Mouse (Mus musculus) E14TG2a.4 (cell line): ENCODE data around the gene Msrb3.
A peak's percentile ranks its signal among the peaks of the same experiment; 100 is the strongest.

Experiments
- H3K27me3 ChIP-seq: 2 replicates; pipeline ENCODE4 v1.6.1; 2014; ENCODE audit warnings: low read length, control low read depth; ENCODE audit not compliant: insufficient read depth
- H3K36me3 ChIP-seq: 2 replicates; pipeline ENCODE4 v1.6.1; 2014; ENCODE audit warnings: low read length, control low read depth; ENCODE audit not compliant: insufficient read depth
- H3K4me1 ChIP-seq: replicated peaks from 2 replicates; pipeline ENCODE4 v1.6.1; 2014; ENCODE audit warnings: low read depth, low read length, control low read depth
- H3K4me3 ChIP-seq: replicated peaks from 2 replicates; pipeline ENCODE4 v1.5.1; 2014; ENCODE audit warnings: mild to moderate bottlenecking, low read length
- H3K9me3 ChIP-seq: 2 replicates; pipeline ENCODE4 v1.6.1; 2014; ENCODE audit warnings: low read length, control low read depth
- CTCF ChIP-seq: conservative IDR thresholded peaks from 2 replicates; pipeline ENCODE4 v1.5.1; 2014; ENCODE audit warnings: low read length
- NANOG ChIP-seq: IDR thresholded peaks from 2 replicates; pipeline ENCODE4 v1.6.1; 2014; ENCODE audit warnings: borderline replicate concordance, low read length, mixed read lengths
- POU5F1 ChIP-seq: IDR thresholded peaks from 2 replicates; pipeline ENCODE4 v1.6.1; 2014; ENCODE audit warnings: low read length, borderline replicate concordance

The Msrb3 gene

DNA sequence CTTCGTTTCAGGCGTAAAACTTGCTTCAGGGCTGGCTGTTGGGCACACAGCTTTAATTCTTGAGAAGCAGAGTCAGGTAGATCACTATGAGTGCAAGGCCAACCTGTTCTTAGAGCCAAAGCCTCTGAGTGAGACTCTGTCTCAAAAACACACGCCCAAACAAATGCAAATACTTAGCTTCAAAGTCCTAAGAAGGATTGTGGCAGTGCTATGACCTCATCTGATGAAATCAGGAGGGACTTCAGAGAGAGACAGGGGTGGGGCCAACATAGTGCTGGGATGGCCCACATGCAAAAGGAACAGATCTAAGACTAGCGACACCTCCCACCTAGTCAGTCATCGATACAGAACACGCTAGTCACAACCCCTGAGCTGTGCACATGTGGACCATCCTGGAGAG, 150.7 kb downstream of the Msrb3 start:
- no peak for TF ChIP-seq POU5F1
- TF ChIP-seq CTCF = no peak
- TF ChIP-seq NANOG = no peak

DNA sequence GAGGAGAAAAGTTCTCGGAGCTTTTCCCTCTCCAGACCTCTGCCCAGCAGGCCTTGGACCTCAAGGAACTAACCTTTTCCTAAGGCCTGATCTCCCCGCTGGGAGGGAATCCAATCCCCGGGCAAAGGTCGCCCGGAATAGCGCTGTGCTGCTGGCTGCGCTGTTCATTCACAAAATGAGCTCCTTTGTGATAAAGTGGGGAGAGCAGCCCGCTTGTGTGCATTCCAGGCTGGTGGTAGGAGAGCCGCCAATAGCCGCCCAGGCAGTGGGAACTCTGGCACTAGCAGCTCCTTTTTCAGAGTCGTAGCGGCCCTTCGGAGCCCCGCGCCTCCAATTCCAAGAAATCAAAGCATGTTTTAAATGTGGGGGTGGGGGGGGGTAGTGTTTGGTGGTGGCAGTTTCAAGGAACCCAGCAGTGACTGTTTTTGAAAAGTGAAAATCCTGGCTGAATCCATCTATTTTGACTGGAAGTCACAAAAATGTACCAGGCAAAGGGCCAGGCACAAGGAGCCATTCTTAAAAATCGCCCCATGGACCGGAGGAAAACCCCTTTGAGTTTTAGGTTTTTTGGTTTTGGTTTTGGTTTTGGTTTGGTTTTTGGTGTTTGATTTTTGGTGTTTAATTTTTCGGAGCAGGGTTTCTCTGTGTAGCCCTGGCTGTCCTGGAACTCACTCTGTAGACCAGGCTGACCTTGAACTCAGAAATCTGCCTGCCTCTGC, 153.6 kb downstream of the Msrb3 start:
- peaks cover 43% of the 10 kb centered on the region for H3K27me3 ChIP-seq
- peaks cover 12% of the 10 kb centered on the region for H3K9me3 ChIP-seq
- TF ChIP-seq NANOG = peak; percentile 28; the same call in 1 of the 2 replicates
- no peak for TF ChIP-seq CTCF
- TF ChIP-seq POU5F1 = no peak
- H3K36me3 ChIP-seq = no peaks in the 10 kb centered on the region
- peak overlapping the region; percentile 37 for H3K4me3 ChIP-seq
- H3K4me1 ChIP-seq = peaks cover 41% of the 10 kb centered on the region

More for the DNA sequence above, 150.7 kb downstream of the Msrb3 start:
- peaks cover 48% of the 10 kb centered on the region for H3K4me1 ChIP-seq
- peaks cover 7% of the 10 kb centered on the region for H3K9me3 ChIP-seq
- H3K36me3 ChIP-seq = no peaks in the 10 kb centered on the region
- peaks cover 28% of the 10 kb centered on the region for H3K27me3 ChIP-seq
- H3K4me3 ChIP-seq = no peak overlapping the region

DNA sequence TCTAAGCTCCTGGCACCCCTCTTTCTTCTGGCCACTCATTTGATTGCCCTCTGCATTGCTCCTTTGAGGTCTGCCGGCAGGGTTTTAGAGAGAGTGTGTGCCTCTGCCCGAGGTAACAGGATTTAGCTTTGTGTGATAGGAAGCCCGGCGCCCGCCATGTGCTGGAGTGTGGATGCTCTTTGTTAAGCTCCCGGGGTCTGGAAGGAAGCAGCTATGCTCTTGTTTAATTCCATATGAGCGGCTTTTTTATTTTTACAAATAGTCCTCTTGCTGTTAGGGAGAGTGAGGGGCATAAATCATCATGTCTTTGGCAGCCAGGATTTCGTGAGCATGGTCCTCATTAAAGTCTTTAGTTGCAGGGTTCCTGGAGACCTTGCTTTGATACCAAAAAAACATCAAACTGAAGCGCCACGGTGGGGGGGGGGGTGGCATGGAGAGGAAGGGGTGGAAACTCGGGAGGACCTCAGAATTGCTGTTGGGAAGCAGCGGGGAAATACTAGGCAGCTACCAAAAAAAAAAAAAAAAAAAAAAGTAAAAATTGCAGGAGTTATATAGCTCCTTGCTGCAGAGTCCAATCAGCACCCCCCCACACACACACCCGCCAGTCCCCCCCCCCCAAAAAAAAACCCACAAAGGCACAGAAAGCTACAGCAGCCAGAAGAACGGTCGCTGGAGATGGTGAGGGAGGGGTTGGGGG, 154.3 kb downstream of the Msrb3 start:
- Histone ChIP-seq H3K4me1 (peaks cover 37% of the 10 kb centered on the region), H3K27me3 (peaks cover 46% of the 10 kb centered on the region), H3K36me3 (no peaks in the 10 kb centered on the region), H3K9me3 (peaks cover 12% of the 10 kb centered on the region), H3K4me3 (peak overlapping the region; percentile 37)
- TF ChIP-seq NANOG (no peak), POU5F1 (no peak), CTCF (no peak)

DNA sequence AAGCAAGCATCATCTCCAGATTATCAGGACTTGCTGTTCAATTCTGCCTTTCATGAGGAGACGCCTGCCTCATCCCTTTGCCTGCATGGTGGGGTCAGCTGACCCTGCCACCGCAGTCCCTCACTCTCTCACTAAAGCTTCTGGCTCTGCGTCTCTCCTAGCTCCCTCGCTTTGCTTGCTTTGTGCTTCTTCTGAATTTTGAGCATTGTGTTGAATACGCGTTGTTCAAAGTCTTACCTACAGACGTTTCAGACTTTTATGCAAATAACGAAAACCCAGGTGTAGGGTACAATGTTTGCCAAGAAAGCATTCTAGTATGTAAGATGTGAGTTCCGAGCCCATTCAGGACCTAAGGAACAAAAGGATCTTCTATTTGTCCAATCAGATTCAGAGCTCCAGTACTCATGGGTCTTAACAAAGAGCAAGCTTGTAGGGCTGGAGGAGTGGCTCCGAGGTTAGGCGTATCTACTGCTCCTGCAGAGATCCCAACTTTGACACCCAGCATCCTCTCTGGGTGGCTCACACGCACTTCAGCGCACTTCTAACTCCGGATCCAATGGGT, 162.3 kb downstream of the Msrb3 start:
- H3K4me1 ChIP-seq = no peaks in the 10 kb centered on the region
- H3K36me3 ChIP-seq = no peaks in the 10 kb centered on the region
- TF ChIP-seq CTCF (no peak), POU5F1 (no peak)
- no peak overlapping the region for H3K4me3 ChIP-seq
- peaks cover 9% of the 10 kb centered on the region; the same call in 1 of the 2 replicates for H3K27me3 ChIP-seq
- H3K9me3 ChIP-seq = peaks cover 8% of the 10 kb centered on the region; the same call in 1 of the 2 replicates

DNA sequence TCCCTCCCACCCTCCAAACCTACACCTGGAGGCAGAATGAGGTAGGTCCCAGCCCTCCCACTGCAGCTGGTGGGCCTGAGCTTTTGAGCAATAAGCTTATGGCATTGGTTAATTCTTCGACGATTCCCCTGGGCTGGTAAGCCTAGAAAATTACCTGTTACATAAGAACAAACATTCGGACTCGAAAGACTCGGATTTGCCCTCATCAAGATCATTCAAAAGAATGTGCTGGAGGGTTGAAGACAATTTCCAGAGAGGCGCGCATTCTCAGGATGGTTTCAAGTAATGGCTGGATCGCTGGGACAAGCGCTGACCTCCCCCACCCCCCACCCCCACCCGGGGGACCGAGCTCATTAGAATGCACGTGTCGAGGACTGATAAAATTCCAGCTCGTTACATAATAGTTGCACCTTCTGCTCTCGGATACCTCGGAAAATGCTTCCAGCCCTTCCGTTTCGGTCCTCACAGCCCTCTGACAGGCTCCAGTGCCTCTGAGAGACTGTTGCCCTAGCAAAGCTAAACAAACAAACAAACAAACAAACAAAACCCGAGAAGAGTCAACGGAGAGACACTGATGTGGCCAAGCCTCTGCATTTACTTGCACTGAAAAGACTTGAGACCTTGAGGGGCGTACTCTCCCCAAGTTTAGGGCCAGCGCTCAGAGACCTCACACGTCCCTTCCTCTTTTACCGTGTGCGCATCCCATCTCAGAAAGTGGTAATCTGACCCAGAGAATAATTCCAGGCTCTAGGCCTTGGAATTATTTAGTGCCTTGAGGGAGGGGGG, 163.0 kb downstream of the Msrb3 start:
- peaks cover 9% of the 10 kb centered on the region; the same call in 1 of the 2 replicates for H3K27me3 ChIP-seq
- TF ChIP-seq NANOG = no peak
- no peak for TF ChIP-seq POU5F1
- TF ChIP-seq CTCF = no peak
- no peaks in the 10 kb centered on the region for H3K4me1 ChIP-seq
- no peak overlapping the region for H3K4me3 ChIP-seq
- peaks cover 8% of the 10 kb centered on the region; the same call in 1 of the 2 replicates for H3K9me3 ChIP-seq
- H3K36me3 ChIP-seq = no peaks in the 10 kb centered on the region

DNA sequence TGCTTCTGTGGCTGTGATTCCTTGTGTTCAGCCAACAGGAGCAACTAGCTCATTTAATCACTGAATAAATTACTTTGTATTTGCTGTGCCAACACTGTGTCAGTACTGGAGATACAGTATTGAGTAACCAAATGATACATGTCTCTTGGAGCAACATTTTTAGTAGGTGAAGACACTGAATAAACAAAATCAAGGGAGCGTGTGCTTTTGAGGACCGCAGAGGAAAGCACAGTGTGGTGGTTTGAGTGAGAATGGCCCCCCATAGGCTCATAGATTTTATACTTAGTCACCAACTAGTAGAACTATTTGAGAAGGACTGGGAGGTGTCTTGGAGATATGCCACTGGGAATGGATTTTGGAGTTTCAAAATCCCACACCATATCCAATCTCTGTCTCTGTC, 164.5 kb downstream of the Msrb3 start:
- no peak overlapping the region for H3K4me3 ChIP-seq
- no peaks in the 10 kb centered on the region for H3K36me3 ChIP-seq
- H3K27me3 ChIP-seq = peaks cover 8% of the 10 kb centered on the region; the same call in 1 of the 2 replicates
- H3K4me1 ChIP-seq = no peaks in the 10 kb centered on the region
- TF ChIP-seq CTCF (no peak), POU5F1 (no peak), NANOG (no peak)
- peaks cover 8% of the 10 kb centered on the region; the same call in 1 of the 2 replicates for H3K9me3 ChIP-seq
